Mouse (Mus musculus) heart, embryonic 11.5 days (tissue): ENCODE results near the gene Tex35. TPM values are rescaled to one million over a fixed set of nuclear protein-coding genes. Genes with fewer than 3 reads are reported as not detected.

Source experiments
- ATAC-seq: fragments of 200-750 bp; cut with Nextera tagmentation; replicated peaks from 2 replicates; pipeline ENCODE4 v1.8.0; 2017; ENCODE audit warnings: moderate library complexity; ENCODE audit not compliant: insufficient number of reproducible peaks, low FRiP score, low TSS enrichment
- H3K27ac ChIP-seq: fragments of 300-500 bp; sonication (generic); 2 replicates; pipeline ENCODE4 v1.5.1; 2014; ENCODE audit warnings: mild to moderate bottlenecking, low read depth, low read length
- H3K27me3 ChIP-seq: fragments of 300-500 bp; sonication (generic); 2 replicates; pipeline ENCODE4 v1.6.1; 2014; ENCODE audit warnings: mild to moderate bottlenecking, low read length, mixed read lengths; ENCODE audit not compliant: control insufficient read depth, insufficient read depth
- H3K36me3 ChIP-seq: fragments of 300-500 bp; sonication (generic); 2 replicates; pipeline ENCODE4 v1.6.1; 2014; ENCODE audit warnings: mild to moderate bottlenecking, low read length, moderate library complexity, mixed read lengths; ENCODE audit not compliant: control insufficient read depth, insufficient read depth
- H3K4me1 ChIP-seq: fragments of 300-500 bp; sonication (generic); 2 replicates; pipeline ENCODE4 v1.6.1; 2014; ENCODE audit warnings: low read length; ENCODE audit not compliant: control insufficient read depth, insufficient read depth
- H3K4me2 ChIP-seq: fragments of 300-500 bp; sonication (generic); 2 replicates; pipeline ENCODE4 v1.6.1; 2014; ENCODE audit warnings: mild to moderate bottlenecking, moderate library complexity
- H3K4me3 ChIP-seq: fragments of 300-500 bp; sonication (generic); 2 replicates; pipeline ENCODE4 v1.5.1; 2014; ENCODE audit warnings: low read depth, low read length
- H3K9ac ChIP-seq: fragments of 300-500 bp; sonication (generic); 2 replicates; pipeline ENCODE4 v1.6.1; 2014; ENCODE audit warnings: mild to moderate bottlenecking, low read depth, low read length, moderate library complexity
- H3K9me3 ChIP-seq: fragments of 300-500 bp; sonication (generic); replicated peaks from 2 replicates; pipeline ENCODE4 v1.6.1; 2016; ENCODE audit warnings: low read length; ENCODE audit not compliant: control insufficient read depth
- WGBS: fragments of 180-500 bp; shearing (Covaris S2); extraction: QIAGEN DNeasy Blood & Tissue Kit; methylation state at CpG from one replicate; pipeline ENCODE4 v1.1.7; 2014; ENCODE audit not compliant: insufficient replicate concordance; 5-methylcytosine and 5-hydroxymethylcytosine counted together
- polyA plus RNA-seq: library from polyadenylated mRNA; unstranded; fragments of >200 nt; fragmentation: Nextera tagmentation; extraction: Ambion mirVana; gene quantifications from 2 replicates; pipeline ENCODE4 v1.2.1, GENCODE M21; 2014

Gene Tex35
- polyA plus RNA-seq, 1 experiment from 2014 or later, result not detected

DNA sequence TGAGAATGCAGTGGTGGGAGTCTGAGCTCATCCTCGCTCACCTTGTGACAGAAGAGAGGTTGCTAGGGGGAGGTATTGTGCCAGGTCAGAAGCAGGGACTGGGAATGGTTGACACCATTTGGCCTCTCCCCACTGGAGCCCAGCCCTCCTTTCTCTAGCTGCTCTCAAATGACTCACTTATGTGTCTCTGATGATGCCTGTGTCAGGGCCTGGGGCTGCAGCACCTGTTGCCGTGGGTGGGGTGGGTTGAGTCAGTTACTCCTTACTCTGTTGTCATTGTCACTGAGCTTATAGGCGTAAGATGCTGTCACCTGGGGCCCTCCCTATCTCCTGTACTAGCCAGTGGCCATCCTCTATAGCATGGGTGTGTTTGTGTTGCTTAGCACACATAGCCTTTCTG is 17.6 kb downstream of the Tex35 start:
- ATAC-seq, result no peak

GRCm38 (mm10) chr1:157086097-157086994 is 22.1 kb downstream of the Tex35 start:
- ATAC-seq, result no peak
- 8% methylated on average over 25 of the region's 25 CpGs for WGBS
- H3K27me3 ChIP-seq, result no peaks in the 10 kb centered on the region
- H3K27ac ChIP-seq, result peak overlapping the region; percentile 35; the same call in 1 of the 2 replicates
- H3K4me2 ChIP-seq, result peak overlapping the region; percentile 74
- no peaks in the 10 kb centered on the region for H3K9me3 ChIP-seq
- peak overlapping the region; percentile 46 for H3K4me3 ChIP-seq
- peak overlapping the region; percentile 74 for H3K9ac ChIP-seq
- 0 out of 2 replicates have a peak, but pooled peaks cover 4% of the 10 kb centered on the region for H3K4me1 ChIP-seq
- no peaks in the 10 kb centered on the region for H3K36me3 ChIP-seq

More for the DNA sequence above, 17.6 kb downstream of the Tex35 start:
- Histone ChIP-seq H3K4me1 (no peaks in the 10 kb centered on the region), H3K27ac (no peak overlapping the region), H3K9me3 (no peaks in the 10 kb centered on the region), H3K4me2 (no peak overlapping the region), H3K9ac (no peak overlapping the region), H3K27me3 (no peaks in the 10 kb centered on the region), H3K4me3 (no peak overlapping the region), H3K36me3 (no peaks in the 10 kb centered on the region)
- WGBS, result 51% methylated on average over 3 of the region's 3 CpGs

DNA sequence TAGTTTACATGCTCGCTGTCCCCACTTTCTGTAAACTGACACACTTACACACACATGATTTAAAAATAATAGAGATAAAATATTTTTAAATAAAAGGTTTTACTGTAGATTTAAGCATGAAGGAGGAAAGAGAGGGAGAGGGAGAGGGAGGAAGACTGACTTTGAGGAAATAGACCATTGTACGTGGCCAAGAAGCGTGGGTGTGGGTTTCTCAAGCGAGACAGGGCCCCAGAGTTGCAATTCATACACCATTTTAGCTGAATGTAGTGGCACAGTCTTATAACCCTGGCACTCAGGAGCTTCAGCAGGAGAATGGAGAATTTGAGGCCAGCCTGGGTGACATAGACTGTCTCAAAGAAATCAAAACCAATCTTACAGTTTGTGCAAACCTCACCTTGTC is 25.5 kb downstream of the Tex35 start:
- H3K27me3 ChIP-seq, result no peaks in the 10 kb centered on the region
- no peak overlapping the region for H3K27ac ChIP-seq
- H3K4me1 ChIP-seq, result 0 out of 2 replicates have a peak, but pooled peaks cover 4% of the 10 kb centered on the region
- H3K36me3 ChIP-seq, result no peaks in the 10 kb centered on the region
- no peak overlapping the region for H3K4me3 ChIP-seq
- ATAC-seq, result no peak
- H3K9ac ChIP-seq, result no peak overlapping the region
- no peak overlapping the region for H3K4me2 ChIP-seq
- H3K9me3 ChIP-seq, result no peaks in the 10 kb centered on the region
- WGBS, result 87% methylated on average over 4 of the region's 4 CpGs

- H3K9ac ChIP-seq, result no peak overlapping the region
- H3K9me3 ChIP-seq, result no peaks in the 10 kb centered on the region
- no peak for ATAC-seq
- no peak overlapping the region for H3K27ac ChIP-seq
- H3K4me2 ChIP-seq, result no peak overlapping the region
- 0 out of 2 replicates have a peak, but pooled peaks cover 4% of the 10 kb centered on the region for H3K4me1 ChIP-seq
- H3K4me3 ChIP-seq, result no peak overlapping the region
- no peaks in the 10 kb centered on the region for H3K27me3 ChIP-seq
- no peaks in the 10 kb centered on the region for H3K36me3 ChIP-seq
- 54% methylated on average over 8 of the region's 8 CpGs for WGBS
These were observed 26.5 kb downstream of the Tex35 start for GRCm38 (mm10) chr1:157081999-157082398.

DNA sequence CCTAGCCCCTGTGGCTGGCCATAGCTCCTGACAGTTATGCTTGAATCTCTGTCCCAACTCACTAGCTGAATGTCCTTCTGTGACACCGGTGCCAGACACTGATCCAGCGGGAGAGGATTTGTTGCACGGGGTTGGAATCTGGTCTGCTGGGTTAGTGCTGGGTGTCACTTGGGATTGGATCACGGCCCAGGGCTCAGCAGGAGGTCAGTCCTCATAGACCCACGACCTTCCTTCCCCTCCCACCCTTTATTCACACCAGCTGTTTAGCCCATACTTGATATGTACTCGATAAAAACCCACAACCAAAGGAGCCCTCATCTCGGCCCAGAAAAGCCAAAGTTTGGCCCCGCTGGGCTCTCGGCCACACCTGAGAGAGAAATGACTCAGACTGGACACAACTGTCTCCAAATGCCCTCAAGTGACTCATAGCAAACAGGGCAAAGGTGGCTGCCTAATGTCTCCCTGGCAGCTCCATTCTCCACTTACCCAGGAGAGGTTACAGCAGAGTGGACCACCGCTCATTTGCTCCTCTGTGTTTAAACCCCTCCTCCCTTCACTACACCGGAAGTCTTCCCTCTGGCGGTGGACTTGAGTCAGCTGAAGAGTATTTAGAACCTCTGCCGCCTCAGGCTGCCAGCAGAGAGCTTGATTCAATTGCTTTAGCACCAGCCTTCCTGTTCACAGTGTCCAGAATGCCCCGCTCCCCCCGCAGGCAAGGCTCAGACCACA is 27.2 kb downstream of the Tex35 start:
- no peaks in the 10 kb centered on the region for H3K9me3 ChIP-seq
- 0 out of 2 replicates have a peak, but pooled peaks cover 4% of the 10 kb centered on the region for H3K4me1 ChIP-seq
- no peaks in the 10 kb centered on the region for H3K27me3 ChIP-seq
- no peak overlapping the region for H3K4me2 ChIP-seq
- H3K36me3 ChIP-seq, result no peaks in the 10 kb centered on the region
- H3K9ac ChIP-seq, result no peak overlapping the region
- no peak for ATAC-seq
- no peak overlapping the region for H3K4me3 ChIP-seq
- H3K27ac ChIP-seq, result no peak overlapping the region
- WGBS, result 53% methylated on average over 15 of the region's 15 CpGs

- Histone ChIP-seq H3K4me1 (0 out of 2 replicates have a peak, but pooled peaks cover 4% of the 10 kb centered on the region), H3K4me2 (no peak overlapping the region), H3K36me3 (no peaks in the 10 kb centered on the region), H3K27me3 (no peaks in the 10 kb centered on the region), H3K27ac (no peak overlapping the region), H3K9me3 (no peaks in the 10 kb centered on the region), H3K9ac (no peak overlapping the region), H3K4me3 (no peak overlapping the region)
- no peak for ATAC-seq
- WGBS, result 75% methylated on average over 7 of the region's 7 CpGs
These were observed 28.4 kb downstream of the Tex35 start for GRCm38 (mm10) chr1:157080071-157080470.

DNA sequence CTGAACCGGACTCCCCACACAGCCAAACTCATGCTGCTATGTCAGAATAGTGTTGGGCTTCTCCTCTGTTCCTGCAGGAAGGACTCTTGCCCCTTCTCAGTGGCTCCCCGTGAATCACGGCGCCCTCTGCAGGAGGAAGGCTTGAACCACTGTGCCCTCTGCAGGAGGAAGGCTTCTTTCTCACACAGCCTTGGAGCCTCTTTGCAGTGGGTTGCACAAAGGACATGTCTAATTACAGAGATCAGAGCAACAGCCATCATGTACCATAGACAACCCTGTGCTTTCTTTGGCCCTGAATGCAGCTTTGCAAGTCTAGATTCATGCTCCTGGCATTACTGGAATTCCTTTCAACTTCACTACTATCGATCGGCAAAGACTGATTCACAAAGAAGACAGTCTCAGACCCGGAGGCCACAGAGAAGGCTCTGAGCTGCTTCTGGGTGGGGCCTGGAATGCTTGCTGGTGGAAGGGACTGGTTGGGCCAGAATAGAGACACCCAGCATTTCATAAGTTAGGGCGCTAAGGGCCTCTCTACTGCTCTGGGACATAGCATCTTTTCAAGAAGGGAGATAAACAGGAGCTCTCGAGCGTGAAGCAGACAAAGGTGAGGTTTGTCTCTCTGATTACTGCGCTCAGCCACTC is 29.0 kb downstream of the Tex35 start:
- 28% methylated on average over 11 of the region's 11 CpGs for WGBS
- no peak overlapping the region for H3K4me2 ChIP-seq
- H3K9me3 ChIP-seq, result no peaks in the 10 kb centered on the region
- H3K36me3 ChIP-seq, result no peaks in the 10 kb centered on the region
- H3K27ac ChIP-seq, result no peak overlapping the region
- H3K4me1 ChIP-seq, result 0 out of 2 replicates have a peak, but pooled peaks cover 4% of the 10 kb centered on the region
- H3K4me3 ChIP-seq, result no peak overlapping the region
- no peak for ATAC-seq
- H3K27me3 ChIP-seq, result no peaks in the 10 kb centered on the region
- no peak overlapping the region for H3K9ac ChIP-seq
